Mouse (Mus musculus) adrenal gland, postnatal 36 days (tissue): ENCODE measurements around the gene Gm28308. TPM values are rescaled to one million over a fixed set of nuclear protein-coding genes. Genes with fewer than 3 reads are reported as not detected.

Source experiments
- DNase-seq, 2 experiments: peaks; one replicate each; pipeline ENCODE4 v3.0.0; 2021; ENCODE audit warnings: mixed read lengths in 1 of 2
- total RNA-seq, 2 experiments: library from RNA; stranded (reverse); gene quantifications; 2 replicates each; pipeline ENCODE4 v1.2.3; 2021

Gm28308 gene
- total RNA-seq, 2 experiments from 2014 or later, result 1.5 to 2.8 TPM

DNA sequence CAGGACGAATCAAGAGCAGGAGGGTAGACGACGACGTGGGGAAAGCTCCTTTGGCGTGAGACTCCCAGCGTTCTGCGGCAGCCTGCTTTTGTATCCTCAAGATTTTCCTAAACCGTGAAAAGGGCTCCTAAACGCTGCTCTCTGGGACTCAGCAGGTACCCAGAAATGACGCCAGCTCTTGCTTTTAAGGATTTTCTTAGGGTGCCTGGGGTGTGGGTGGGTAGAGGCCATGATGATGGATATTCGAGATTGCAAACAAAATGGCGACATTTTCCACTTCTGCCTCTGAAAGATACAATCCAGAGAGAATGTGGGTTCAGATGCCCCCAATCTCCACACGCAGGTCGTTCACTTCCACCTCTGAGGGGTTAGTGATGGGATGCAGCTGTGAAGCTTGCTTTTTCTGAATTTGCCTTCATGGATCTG is 45.4 kb downstream of the Gm28308 start:
- DNase-seq, result no peak

DNA sequence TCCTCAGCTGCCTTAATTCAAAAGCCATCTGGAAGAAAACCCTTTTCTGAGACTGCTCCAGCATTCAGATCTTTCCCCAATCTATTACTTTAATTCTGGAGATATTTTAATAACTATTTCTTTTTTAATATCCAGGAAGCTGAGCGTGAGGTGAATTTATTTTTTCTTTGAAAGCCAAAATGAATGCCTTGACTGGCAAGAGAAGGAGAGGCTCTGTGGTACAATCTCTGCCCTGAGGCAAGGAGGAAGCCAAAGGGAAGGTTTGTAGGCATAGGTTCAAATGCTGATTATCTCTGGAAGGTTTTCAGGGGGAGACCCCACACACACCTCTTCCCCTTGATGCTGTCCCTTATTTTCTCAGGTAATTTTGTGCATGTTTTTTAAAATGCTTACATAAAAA is 46.0 kb downstream of the Gm28308 start:
- no peak for DNase-seq

DNA sequence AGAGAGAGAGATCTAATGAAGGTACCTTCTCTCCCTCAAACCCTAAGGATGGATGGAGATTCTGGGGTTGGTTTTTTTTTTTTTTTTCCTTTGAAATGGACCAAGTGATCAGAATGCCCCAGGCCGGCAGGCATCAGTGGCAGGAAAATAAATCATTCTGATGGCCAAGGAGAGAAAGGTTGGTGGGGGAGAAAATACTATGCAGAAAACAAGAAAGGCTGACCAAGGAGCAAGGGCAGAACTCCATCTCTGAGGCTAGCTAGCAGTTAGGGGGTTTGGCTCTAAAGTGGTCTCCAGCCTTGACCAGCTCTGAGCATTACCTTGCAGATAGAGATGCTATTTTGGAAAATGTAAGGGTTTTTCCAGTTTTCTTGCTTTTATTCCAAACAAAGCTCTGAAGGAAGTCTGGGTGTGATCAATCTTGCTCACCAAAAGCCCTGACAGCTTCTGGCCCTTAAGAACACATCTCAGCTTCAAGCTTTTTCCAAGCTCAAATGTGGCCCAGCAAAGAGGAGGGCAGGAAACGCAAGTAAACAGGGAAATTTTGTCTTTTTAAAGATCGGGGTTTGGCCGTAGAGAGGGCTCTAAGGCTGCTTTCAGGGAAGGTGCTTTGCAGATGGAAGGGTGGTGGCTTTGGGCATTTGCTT is 46.6 kb downstream of the Gm28308 start:
- no peak for DNase-seq

DNA sequence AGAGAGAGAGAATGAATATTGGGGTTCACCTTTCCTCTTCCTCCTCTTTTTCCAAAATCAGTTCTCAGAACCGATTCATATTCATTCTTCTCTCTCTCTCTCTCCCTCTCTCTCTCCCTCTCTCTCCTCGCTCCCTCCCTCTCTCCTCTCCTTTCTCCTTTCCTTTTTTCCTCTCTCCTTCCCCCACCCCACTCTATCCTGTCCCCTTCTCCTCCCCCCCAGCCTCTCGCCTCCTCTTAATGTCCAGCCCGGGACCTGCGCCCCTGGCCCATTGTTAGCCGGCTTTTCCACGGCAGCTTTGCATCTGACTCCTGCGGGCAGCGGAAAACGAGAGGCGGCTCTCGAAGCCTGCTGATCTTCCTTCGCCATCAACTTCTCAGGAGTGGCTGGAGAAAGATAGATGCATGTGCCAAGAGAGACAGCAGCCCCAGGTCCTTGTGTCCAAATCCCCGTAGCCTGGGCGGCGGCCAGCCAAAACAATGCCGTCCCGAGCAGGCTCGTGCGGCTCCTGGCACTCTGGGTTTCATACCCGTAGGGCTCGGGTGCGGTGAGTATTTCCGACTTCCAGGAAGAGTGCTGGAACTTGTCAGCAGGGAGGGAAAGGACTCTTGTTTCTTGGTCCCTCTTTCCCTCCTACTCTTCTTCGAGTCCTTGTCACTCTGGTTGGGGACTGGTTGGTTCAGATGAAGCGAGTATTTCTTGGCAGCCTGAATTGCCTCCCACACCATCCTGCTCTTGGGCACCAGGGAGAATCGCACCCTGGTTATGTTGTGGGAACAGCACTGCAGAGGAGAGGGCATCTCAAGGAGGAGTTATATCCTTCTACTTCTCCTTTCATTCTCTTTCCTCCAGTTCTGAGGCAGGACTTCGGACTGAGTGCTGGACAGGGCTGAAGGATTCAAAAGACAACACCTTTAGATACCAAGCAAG is 47.4 kb downstream of the Gm28308 start:
- DNase-seq, result peak in 1 of 2 experiments; percentile 65

DNA sequence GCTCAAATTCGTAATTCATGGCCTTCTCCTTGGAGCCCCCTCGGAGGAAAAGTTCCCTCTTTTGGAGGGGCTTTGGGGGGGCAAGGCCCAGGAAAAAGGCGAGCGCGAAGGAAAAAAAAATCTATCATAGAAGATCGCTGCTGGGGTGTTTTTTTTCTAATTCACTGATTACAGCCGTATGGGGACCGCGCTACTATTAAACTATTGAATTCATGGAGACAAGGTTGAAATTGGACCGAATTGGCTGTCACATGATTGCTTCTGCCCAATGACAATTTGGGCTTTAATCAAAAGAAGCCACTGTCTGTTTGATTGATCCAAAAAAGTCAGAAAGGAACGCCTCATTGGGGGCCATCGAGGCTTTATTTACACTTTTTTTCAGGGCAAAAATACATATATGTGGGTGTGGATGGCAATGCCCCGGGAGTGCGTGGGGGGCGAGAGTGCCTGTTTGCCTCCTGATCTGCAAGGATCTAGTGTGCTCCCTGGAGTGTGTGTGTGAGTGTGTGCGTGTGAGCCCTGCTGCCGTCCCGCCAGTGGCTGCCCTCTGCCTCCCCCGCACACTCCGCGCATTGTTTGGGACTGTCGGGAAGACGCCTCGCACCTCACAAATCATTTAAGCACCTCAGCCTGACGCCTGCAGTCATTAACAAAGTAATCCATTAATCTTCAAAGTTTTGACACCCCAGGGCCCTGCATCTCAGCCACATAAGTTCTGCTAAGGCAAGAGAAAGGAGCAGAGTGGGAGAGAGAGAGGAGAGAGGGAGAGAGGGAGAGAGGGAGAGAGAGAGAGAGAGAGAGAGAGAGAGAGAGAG is 48.3 kb downstream of the Gm28308 start, which contains the start of gene Hoxa2:
Gene Hoxa2 (minus strand): TSS at position 206 of the 815 bp plus-strand sequence.
- DNase-seq, result peak in 1 of 2 experiments; percentile 62

DNA sequence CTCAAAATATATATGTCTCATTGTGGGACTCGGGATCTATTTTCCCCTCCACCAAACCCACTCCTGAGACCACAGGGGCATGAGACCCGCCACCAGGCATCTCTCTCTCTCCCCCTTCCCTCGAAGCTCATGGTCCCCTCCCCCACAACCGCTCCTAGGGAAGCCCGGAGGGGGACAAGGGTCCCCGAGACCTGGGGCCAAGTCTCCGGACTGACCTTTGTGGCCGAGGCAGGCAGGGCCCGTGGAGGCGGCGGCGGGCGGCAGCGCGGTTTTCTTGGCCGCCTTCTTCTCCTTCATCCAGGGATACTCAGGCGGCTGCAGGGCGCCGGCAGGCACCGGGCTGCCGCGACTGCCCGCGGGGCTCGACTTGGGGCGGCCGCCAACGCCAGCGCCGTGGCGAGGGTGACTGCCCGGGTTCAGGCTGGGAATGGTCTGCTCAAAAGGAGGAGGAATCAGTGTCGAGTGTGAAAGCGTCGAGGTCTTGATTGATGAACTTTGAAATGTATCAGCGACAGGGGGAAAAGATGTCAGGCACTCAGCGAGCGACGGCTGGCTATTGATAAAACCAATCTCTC is 49.0 kb downstream of the Gm28308 start:
- DNase-seq, result peak in 1 of 2 experiments; percentile 56

DNA sequence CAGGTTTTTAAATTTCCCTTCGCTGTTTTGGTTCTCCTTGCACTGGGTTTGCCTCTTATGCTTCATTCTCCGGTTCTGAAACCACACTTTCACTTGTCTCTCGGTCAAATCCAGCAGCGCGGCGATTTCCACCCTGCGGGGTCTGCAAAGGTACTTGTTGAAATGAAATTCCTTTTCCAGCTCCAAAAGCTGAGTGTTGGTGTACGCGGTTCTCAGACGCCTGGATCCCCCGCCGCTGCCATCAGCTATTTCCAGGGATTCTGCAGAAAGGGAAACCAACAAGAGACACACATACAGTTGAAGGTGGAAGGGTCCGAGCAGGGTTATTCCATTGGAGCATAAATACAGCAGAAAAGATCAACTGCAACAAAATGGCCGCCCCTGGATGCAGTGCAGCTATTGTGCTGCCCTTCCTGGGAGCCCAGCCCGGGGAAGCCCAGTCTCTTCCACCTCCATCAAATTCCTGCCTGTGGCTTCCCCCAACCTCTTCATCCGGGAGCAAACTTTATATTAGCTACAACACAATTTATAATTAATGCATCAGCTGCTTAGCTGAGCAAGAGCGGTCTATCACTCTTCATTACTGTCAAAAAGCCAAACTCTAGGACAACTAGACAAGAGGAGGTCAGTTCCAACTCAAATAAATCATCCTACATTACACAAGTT is 49.6 kb downstream of the Gm28308 start:
- DNase-seq, result peak in 1 of 2 experiments; percentile 52

DNA sequence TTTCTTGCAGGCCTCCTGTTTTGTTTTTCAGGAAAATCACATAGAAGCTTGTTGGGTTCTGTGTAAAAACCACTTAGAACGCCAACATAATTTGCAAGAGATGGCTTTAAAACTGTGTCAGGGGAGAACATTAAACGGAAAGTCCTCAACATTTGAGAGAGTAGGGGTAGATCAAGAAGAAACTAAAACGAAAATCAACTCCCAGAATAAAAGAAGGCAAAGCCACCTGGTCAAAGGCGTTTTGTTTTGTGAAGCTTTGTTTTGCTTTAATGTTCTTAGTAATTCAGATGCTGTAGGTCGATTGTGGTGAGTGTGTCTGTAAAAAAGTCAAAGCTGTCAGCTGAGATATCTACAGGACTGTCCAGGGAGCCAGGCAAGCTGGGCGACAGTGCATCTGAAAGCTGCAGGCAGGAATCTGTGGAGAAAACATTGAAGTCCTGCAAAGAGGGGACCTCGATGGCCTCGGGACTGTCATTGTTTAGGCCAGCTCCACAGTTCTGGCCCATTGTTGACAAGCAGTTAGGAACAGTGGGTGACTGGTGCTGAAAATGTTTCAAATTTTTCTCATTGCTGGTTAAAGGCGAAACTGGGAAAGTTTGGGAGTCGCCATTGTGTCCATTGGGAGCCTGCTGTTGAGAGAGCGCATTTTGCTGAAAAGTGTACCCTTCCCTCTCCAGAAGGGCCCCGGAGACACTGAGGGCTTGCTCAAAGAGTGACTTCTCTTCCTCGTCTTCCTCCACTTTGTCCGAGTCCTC is 50.4 kb downstream of the Gm28308 start:
- DNase-seq, result no peak

DNA sequence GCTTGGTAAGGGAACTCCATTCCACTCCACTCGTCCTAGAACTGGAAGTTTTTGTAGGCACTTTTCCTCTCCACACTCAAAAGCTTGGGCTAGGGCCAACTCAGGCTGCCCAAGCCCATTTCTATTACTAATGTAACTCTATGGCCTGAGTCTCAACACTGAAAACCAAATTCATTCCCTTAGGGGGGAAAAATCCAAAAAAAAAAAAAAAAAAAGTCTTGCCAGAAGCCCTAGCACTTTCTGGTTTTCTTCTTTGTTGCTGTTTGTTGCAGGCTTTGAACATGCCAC is 51.1 kb downstream of the Gm28308 start:
- DNase-seq, result peak in 1 of 2 experiments; percentile 44

DNA sequence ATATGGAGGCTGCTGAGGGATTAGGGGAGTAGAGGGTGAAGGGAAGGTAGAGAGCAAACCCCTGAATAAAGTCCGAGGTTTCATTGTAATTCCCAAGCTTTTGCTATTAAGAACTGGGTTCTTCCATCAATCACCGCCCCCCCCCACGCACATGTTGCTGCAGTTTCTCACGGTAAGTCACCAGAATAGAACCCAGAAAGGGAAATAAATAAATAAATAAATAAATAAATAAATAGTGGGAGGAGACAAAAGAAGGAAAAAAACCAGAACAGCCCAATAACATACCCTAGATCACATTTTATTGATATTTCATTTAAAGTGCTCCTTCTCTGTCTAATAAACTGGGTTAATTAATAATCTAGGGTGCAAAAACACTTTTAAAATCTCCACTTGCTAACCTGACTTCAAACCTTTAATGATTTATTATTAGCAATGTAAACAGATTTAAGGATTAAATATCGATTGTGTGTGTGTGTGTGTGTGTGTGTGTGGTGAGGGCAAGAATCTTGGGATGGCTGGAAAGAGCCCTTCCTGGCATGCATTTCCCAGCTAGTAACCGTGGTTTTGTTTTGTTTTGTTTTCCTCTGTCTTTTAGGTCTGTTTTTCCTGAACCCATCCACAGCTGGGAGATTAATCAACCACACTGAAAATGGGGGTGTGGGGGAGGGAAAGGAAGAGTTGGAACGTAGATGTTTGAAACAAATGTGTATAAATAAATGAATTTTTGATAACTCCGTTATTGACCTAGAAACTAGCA is 51.6 kb downstream of the Gm28308 start:
- no peak for DNase-seq

DNA sequence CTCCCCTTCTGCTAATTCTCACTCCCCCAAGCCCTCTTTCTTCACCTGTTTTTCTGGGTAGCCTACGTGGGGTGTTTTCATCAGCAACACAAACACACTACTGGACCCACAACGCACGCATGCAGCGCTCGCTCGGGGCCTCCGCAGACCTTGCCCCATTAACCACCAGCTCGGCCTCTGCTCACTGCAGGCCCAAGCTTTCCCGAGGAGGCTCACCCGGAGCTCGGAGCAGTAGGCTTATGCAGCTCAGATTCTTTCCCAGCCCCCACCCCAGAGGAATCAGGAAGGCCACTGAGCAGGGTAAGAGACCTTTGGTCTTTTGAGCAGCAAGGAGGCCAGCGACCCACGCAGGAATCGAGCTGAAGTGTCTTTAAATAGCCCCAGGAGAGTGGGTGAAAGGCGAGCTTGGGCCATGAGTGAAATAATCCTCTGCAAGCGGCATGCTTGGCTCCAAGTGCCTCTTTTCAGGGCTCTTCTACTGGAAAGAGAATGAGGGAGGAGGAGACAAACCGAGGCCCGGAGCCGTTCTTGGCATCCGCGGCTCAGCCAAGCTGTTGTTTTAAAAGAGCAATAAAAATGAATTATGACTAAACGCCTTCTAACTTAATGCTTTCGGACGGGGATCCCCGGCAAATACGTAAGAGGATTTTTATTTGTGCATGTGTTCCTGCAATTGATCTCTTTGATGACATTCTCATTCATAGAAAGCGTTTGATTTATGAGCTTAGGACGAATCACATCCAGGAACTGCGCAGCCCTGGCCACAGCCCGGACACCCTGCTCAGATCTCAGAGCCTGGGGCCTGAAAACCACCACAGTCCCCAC is 52.4 kb downstream of the Gm28308 start:
- peak in 1 of 2 experiments; percentile 65 for DNase-seq

DNA sequence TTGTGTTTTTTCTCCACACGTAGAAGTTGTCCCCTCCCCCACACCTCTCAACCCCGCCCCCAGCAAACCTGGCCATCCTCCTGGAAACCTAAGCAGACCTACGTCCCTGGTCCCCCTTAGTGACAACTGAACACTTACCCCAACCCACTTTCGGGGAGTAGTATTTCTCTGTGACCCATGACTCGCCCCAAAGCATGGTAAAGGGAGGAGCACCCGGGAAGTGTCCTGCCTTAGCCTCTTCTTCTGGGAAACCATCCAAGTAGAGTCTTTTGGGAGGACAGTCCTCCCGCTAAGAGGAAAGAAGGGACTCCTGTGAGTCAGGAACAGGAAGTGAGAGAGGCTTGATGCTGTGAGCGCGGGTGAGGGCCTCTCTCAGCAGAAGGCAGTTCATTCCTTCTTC is 53.2 kb downstream of the Gm28308 start:
- peak in 1 of 2 experiments; percentile 57 for DNase-seq

DNA sequence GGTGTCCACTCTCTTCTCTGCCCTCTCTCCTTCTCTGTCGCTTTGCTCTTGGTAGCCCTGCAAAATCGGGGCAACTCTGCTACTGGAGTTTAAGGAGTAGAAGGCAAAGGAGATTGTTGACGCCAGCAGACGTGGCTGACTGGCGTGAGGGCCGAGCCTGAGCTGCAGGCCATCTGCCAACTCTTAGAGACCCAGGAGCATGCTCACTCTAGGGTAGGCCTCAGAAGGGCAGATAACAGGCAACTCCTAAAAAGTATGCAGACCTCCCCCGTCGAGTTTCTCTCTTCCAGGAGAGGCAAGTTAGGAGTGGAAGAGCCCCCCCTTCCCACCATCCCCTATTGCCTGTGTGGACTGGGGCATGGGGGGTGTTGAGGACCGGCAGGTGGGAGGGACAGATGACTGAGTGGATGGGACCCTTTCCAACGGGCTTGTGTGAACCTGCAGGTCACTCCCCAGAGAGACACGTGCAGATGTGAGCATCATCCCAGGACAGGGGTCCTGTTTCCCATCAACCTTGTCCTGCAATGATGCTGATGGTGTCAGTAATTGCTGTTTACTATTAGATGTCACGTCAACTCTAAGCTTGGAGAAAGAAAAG is 53.9 kb downstream of the Gm28308 start:
- DNase-seq, result peak in 1 of 2 experiments; percentile 76

DNA sequence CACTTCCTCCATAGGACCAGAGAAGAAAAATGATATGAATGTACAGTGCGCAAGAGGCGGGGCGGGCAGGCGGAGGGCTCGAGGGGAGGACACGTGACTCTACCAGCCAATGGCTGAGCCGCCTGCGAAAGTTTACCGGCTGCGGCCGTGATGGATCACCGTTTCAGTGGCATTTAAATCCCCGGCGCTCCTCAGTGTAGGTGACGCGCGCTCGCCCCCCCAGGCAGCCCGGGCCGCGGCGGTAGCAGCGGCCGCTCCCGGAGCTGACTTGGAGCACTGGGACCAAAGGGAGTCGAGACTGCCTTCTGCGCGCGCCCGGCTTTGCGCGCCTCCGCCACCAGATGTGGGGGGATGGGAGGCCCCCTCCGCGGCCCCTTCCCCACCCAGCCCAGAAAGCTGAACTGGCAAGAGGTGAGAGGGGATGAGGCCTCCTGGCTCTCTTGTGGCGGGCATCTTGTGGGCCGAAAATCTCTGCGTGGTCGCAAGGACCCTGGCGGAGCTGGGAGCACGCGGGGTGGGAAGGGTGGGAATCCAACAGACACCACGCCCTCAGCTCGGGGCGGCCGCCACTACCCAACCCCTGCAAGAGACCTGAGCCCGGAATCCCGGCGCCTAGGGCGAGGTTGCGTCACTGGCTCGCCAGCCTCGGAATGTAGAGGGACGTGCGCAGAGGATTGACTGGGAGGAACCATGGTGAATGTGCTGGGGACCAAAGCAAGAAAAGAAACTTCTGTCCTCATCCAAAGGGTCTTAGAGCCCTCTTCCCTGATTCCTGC is 54.7 kb downstream of the Gm28308 start, which contains the start of gene Hoxa1:
Gene Hoxa1 (minus strand): TSS at position 42 of the 776 bp plus-strand sequence.
- peak; percentile 92 to 94 for DNase-seq

DNA sequence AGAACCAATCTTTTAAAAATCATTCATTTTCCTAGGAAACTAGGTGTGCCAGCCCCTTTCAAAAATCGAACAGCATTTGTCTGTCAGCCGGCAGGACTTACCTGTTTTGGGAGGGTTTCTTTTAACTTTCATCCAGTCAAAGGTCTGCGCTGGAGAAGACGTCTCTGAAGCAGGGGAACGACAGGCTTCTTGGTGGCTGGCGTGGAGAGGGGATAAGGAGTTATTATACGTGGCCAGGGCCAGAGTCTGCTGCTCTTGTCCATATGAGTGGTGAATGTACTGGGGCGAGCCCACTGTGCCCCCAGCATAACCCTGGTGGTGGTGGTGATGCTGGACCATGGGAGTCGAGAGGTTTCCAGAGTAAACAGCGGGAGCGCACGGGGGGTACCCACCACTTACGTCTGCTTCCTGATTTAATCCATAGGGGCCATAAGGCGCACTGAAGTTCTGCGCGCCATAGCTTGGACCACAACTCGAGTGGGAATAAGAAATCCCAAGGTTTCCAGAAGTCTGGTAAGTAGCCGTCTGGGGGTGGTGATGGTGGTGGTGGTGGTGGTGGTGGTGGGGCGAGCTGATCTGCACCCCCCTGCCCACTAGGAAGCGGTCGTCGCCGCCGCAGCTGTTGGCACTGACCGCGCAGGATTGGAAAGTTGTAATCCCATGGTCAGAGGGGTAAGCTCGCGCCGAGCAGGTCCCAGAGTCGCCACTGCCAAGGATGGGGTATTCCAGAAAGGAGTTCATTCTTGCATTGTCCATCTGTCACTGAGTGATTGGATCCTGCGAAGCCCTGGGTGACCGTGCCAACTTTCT is 55.5 kb downstream of the Gm28308 start:
- no peak for DNase-seq

DNA sequence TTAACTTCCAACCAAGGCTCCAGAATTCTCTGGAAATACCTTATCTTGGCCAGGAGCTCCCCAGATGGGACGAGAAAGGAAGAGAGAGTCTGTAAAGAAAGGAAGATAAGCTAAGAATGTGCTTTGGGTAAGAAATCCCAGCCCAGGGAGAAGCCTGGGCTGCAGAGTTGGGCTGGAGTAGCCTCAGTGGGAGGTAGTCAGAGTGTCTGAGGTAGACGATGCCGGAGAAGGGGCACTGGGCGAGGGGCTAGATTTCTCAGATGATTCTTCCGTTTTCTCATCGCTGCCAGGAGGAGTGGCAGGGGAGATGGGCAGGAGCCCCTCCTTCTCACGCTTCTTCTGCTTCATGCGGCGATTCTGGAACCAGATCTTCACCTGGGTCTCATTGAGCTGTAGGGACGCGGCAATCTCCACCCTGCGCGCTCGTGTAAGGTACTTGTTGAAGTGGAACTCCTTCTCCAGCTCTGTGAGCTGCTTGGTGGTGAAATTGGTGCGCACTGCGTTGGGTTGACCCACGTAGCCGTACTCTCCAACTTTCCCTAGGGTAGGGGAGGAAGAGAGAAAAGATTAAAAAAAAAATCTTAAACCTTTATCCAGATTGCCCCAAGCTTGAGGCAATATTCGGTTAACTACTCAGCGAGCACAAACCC is 56.5 kb downstream of the Gm28308 start:
- no peak for DNase-seq
